Mouse (Mus musculus): Measurements from ENCODE around the gene Gstp3. TPM values are rescaled to one million over a fixed set of nuclear protein-coding genes. Genes with fewer than 3 reads are reported as not detected.

Gene Gstp3
- total and polyA plus RNA-seq, 2 experiments from 2014 or later: not detected

GRCm38 (mm10) chr19:4083316-4083715 is 23.9 kb upstream of the Gstp3 start:
- no peak for TF ChIP-seq CTCF (IDR thresholded peaks at IDR 0.05; ENCODE audit: low read depth)
- Histone ChIP-seq H3K36me3 (ENCODE audit: insufficient read depth) (no peaks in the 10 kb centered on the region), H3K4me2 (ENCODE audit: low read depth) (no peak overlapping the region), H3K9ac (no peak overlapping the region), H3K4me1 (ENCODE audit: insufficient read depth) (no peaks in the 10 kb centered on the region), H3K9me3 (ENCODE audit: low read length) (no peaks in the 10 kb centered on the region), H3K4me3 (ENCODE audit: low read depth, low read length) (no peak overlapping the region), H3K27ac (ENCODE audit: low read depth, low read length) (no peak overlapping the region), H3K27me3 (ENCODE audit: insufficient read depth, low read length) (no peaks in the 10 kb centered on the region)
- DNase-seq: no peak
- 73% methylated on average over 7 of the region's 7 CpGs for WGBS
- ATAC-seq: no peak

GRCm38 (mm10) chr19:4082219-4082965 is 23.0 kb upstream of the Gstp3 start:
- ATAC-seq: no peak

GRCm38 (mm10) chr19:4081394-4081793 is 22.0 kb upstream of the Gstp3 start, which contains the start of gene Cabp2:
Gene Cabp2 (plus strand): TSS chr19:4081578.
- DNase-seq (no peak), ATAC-seq (no peak)
- 56% methylated on average over 3 of the region's 3 CpGs for WGBS
- no peak within 1 kb of the TSS for H3K4me3 ChIP-seq (ENCODE audit: low read depth, low read length)
- H3K27ac ChIP-seq (ENCODE audit: low read depth, low read length): no peak within 1 kb of the TSS
- no peak within 1 kb of the TSS for H3K4me2 ChIP-seq (ENCODE audit: low read depth)
- H3K9ac ChIP-seq: no peak within 1 kb of the TSS
- H3K9me3 ChIP-seq (ENCODE audit: low read length): no peaks in the 10 kb centered on the region
- no peaks in the 10 kb centered on the region for H3K36me3 ChIP-seq (ENCODE audit: insufficient read depth)
- no peaks in the 10 kb centered on the region for H3K4me1 ChIP-seq (ENCODE audit: insufficient read depth)
- no peaks in the 10 kb centered on the region for H3K27me3 ChIP-seq (ENCODE audit: insufficient read depth, low read length)
- no peak for TF ChIP-seq CTCF (IDR thresholded peaks at IDR 0.05; ENCODE audit: low read depth)

More at GRCm38 (mm10) chr19:4082219-4082965, 23.0 kb upstream of the Gstp3 start:
- Histone ChIP-seq H3K9ac (no peak overlapping the region), H3K4me2 (ENCODE audit: low read depth) (no peak overlapping the region), H3K36me3 (ENCODE audit: insufficient read depth) (no peaks in the 10 kb centered on the region), H3K9me3 (ENCODE audit: low read length) (no peaks in the 10 kb centered on the region), H3K4me1 (ENCODE audit: insufficient read depth) (no peaks in the 10 kb centered on the region), H3K4me3 (ENCODE audit: low read depth, low read length) (no peak overlapping the region), H3K27ac (ENCODE audit: low read depth, low read length) (no peak overlapping the region), H3K27me3 (ENCODE audit: insufficient read depth, low read length) (no peaks in the 10 kb centered on the region)
- DNase-seq: no peak
- no peak for TF ChIP-seq CTCF (IDR thresholded peaks at IDR 0.05; ENCODE audit: low read depth)
- WGBS: 83% methylated on average over 11 of the region's 11 CpGs

GRCm38 (mm10) chr19:4080511-4081009 is 21.2 kb upstream of the Gstp3 start:
- WGBS: 66% methylated on average over 8 of the region's 8 CpGs
- no peak for ATAC-seq
- H3K27ac ChIP-seq (ENCODE audit: low read depth, low read length): no peak overlapping the region
- no peaks in the 10 kb centered on the region for H3K36me3 ChIP-seq (ENCODE audit: insufficient read depth)
- TF ChIP-seq CTCF (IDR thresholded peaks at IDR 0.05; ENCODE audit: low read depth): no peak
- H3K4me3 ChIP-seq (ENCODE audit: low read depth, low read length): no peak overlapping the region
- H3K9ac ChIP-seq: no peak overlapping the region
- H3K4me1 ChIP-seq (ENCODE audit: insufficient read depth): no peaks in the 10 kb centered on the region
- DNase-seq: no peak
- no peak overlapping the region for H3K4me2 ChIP-seq (ENCODE audit: low read depth)
- no peaks in the 10 kb centered on the region for H3K27me3 ChIP-seq (ENCODE audit: insufficient read depth, low read length)
- no peaks in the 10 kb centered on the region for H3K9me3 ChIP-seq (ENCODE audit: low read length)

- Histone ChIP-seq H3K27me3 (ENCODE audit: insufficient read depth, low read length) (no peaks in the 10 kb centered on the region), H3K36me3 (ENCODE audit: insufficient read depth) (no peaks in the 10 kb centered on the region), H3K4me2 (ENCODE audit: low read depth) (no peak overlapping the region), H3K9ac (no peak overlapping the region), H3K9me3 (ENCODE audit: low read length) (no peaks in the 10 kb centered on the region), H3K27ac (ENCODE audit: low read depth, low read length) (no peak overlapping the region), H3K4me3 (ENCODE audit: low read depth, low read length) (no peak overlapping the region), H3K4me1 (ENCODE audit: insufficient read depth) (no peaks in the 10 kb centered on the region)
- no peak for TF ChIP-seq CTCF (IDR thresholded peaks at IDR 0.05; ENCODE audit: low read depth)
- no peak for DNase-seq
- ATAC-seq: no peak
- WGBS: 84% methylated on average over 1 of the region's 1 CpGs
These were observed 20.2 kb upstream of the Gstp3 start for GRCm38 (mm10) chr19:4079594-4079993.

GRCm38 (mm10) chr19:4075531-4075930 is 16.2 kb upstream of the Gstp3 start:
- Histone ChIP-seq H3K27ac (ENCODE audit: low read depth, low read length) (no peak overlapping the region), H3K4me2 (ENCODE audit: low read depth) (no peak overlapping the region), H3K4me1 (ENCODE audit: insufficient read depth) (no peaks in the 10 kb centered on the region), H3K4me3 (ENCODE audit: low read depth, low read length) (no peak overlapping the region), H3K27me3 (ENCODE audit: insufficient read depth, low read length) (no peaks in the 10 kb centered on the region), H3K36me3 (ENCODE audit: insufficient read depth) (no peaks in the 10 kb centered on the region), H3K9ac (no peak overlapping the region), H3K9me3 (ENCODE audit: low read length) (no peaks in the 10 kb centered on the region)
- TF ChIP-seq CTCF (IDR thresholded peaks at IDR 0.05; ENCODE audit: low read depth): no peak
- 83% methylated on average over 1 of the region's 1 CpGs for WGBS
- no peak for DNase-seq
- ATAC-seq: no peak

- no peaks in the 10 kb centered on the region for H3K27me3 ChIP-seq (ENCODE audit: insufficient read depth, low read length)
- H3K4me3 ChIP-seq (ENCODE audit: low read depth, low read length): no peak overlapping the region
- no peak overlapping the region for H3K9ac ChIP-seq
- H3K9me3 ChIP-seq (ENCODE audit: low read length): no peaks in the 10 kb centered on the region
- H3K4me1 ChIP-seq (ENCODE audit: insufficient read depth): no peaks in the 10 kb centered on the region
- no peak overlapping the region for H3K4me2 ChIP-seq (ENCODE audit: low read depth)
- H3K27ac ChIP-seq (ENCODE audit: low read depth, low read length): no peak overlapping the region
- 85% methylated on average over 6 of the region's 6 CpGs for WGBS
- DNase-seq (no peak), ATAC-seq (no peak)
- no peaks in the 10 kb centered on the region for H3K36me3 ChIP-seq (ENCODE audit: insufficient read depth)
- no peak for TF ChIP-seq CTCF (IDR thresholded peaks at IDR 0.05; ENCODE audit: low read depth)
These were observed 13.5 kb upstream of the Gstp3 start for GRCm38 (mm10) chr19:4072706-4073424.

All from forebrain, postnatal 0 days (tissue).